Mouse (Mus musculus) brain, embryonic 14.5 days (tissue): ENCODE measurements at regions not wholly inside any gene's neighbourhood (a gene's known extent, or its start where the extent isn't known, plus 50 kb on each side); places are given as distances from the start of the nearest gene placed in this dataset.

Experiments used
- CTCF ChIP-seq: fragments of 200-500 bp; IDR thresholded peaks from 2 replicates; pipeline ENCODE4 v1.5.1; 2012; ENCODE audit warnings: inconsistent platforms, mild to moderate bottlenecking, moderate library complexity, borderline replicate concordance; ENCODE audit not compliant: insufficient read depth, insufficient read length; ENCODE audit errors: extremely low read depth
- POLR2A ChIP-seq: fragments of 200-500 bp; IDR thresholded peaks from 2 replicates; pipeline ENCODE4 v1.6.1; 2012; ENCODE audit warnings: mild to moderate bottlenecking, inconsistent platforms, borderline replicate concordance; ENCODE audit not compliant: poor library complexity, insufficient read depth, insufficient read length, severe bottlenecking; ENCODE audit errors: extremely low read depth

DNA sequence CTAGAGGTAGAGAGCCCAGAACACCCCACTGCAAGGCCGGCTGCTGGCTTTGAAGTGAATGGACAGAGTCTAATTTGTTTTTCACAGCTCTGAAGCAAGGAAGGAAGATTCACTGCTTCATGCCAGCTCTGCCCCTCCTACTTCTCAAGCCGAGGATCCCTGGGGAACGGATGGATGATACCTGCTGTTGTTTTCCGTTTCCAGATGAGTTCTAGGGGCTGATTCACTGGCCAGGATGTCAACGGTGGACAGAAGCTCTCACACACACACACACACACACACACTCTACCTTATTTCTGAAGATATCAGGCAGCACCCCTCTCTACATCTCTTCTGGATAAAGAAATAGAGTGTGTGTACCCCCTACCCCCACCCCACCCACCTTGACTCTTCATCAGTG, 200.0 kb downstream of the Xxylt1 start:
- TF ChIP-seq POLR2A (no peak), CTCF (no peak)
